Mouse (Mus musculus) limb, embryonic 14.5 days (tissue): Measurements from ENCODE around the gene Fam81a. TPM values are rescaled to one million over a fixed set of nuclear protein-coding genes. Genes with fewer than 3 reads are reported as not detected.

Experiments
- ATAC-seq: fragments of 200-750 bp; cut with Nextera tagmentation; 2 replicates; pipeline ENCODE4 v1.8.0; 2017; ENCODE audit warnings: low read depth, moderate number of reproducible peaks, moderate TSS enrichment; ENCODE audit not compliant: low FRiP score
- DNase-seq: peaks from one replicate; pipeline ENCODE4 v3.0.0-alpha.2; 2015; ENCODE audit warnings: low spot score
- H3K27ac ChIP-seq: fragments of 300-500 bp; sonication (generic); replicated peaks from 2 replicates; pipeline ENCODE4 v1.5.1; 2014; ENCODE audit warnings: low read depth, mild to moderate bottlenecking, low read length, moderate library complexity, mixed read lengths
- H3K27me3 ChIP-seq: fragments of 300-500 bp; sonication (generic); 2 replicates; pipeline ENCODE4 v1.6.1; 2014; ENCODE audit warnings: low read length, mixed read lengths; ENCODE audit not compliant: control insufficient read depth, insufficient read depth
- H3K36me3 ChIP-seq: fragments of 300-500 bp; sonication (generic); 2 replicates; pipeline ENCODE4 v1.6.1; 2014; ENCODE audit warnings: mild to moderate bottlenecking, low read length, moderate library complexity, mixed read lengths; ENCODE audit not compliant: control insufficient read depth, insufficient read depth
- H3K4me1 ChIP-seq: fragments of 300-500 bp; sonication (generic); 2 replicates; pipeline ENCODE4 v1.6.1; 2014; ENCODE audit warnings: antibody characterized with exemption, low read length, mixed read lengths; ENCODE audit not compliant: control insufficient read depth, insufficient read depth
- H3K4me2 ChIP-seq: fragments of 300-500 bp; sonication (generic); replicated peaks from 2 replicates; pipeline ENCODE4 v1.6.1; 2014; ENCODE audit warnings: low read depth, mild to moderate bottlenecking, low read length, moderate library complexity; ENCODE audit not compliant: severe bottlenecking
- H3K4me3 ChIP-seq: fragments of 300-500 bp; sonication (generic); replicated peaks from 2 replicates; pipeline ENCODE4 v1.5.1; 2014; ENCODE audit warnings: low read length
- H3K9ac ChIP-seq: fragments of 300-500 bp; sonication (generic); 2 replicates; pipeline ENCODE4 v1.6.1; 2014; ENCODE audit warnings: mild to moderate bottlenecking, low read depth, low read length, moderate library complexity; ENCODE audit not compliant: severe bottlenecking
- H3K9me3 ChIP-seq: fragments of 300-500 bp; sonication (generic); 2 replicates; pipeline ENCODE4 v1.6.1; 2016; ENCODE audit warnings: low read length; ENCODE audit not compliant: control insufficient read depth
- POLR2A ChIP-seq: fragments of 200-500 bp; IDR thresholded peaks from 2 replicates; pipeline ENCODE4 v1.8.0; 2012; ENCODE audit warnings: inconsistent platforms, mild to moderate bottlenecking, moderate library complexity, borderline replicate concordance; ENCODE audit not compliant: insufficient read depth, insufficient read length; ENCODE audit errors: extremely low read depth
- WGBS: fragments of 180-500 bp; shearing (Covaris S2); extraction: QIAGEN DNeasy Blood & Tissue Kit; methylation state at CpG from one replicate; pipeline ENCODE4 v1.1.7; 2014; 5-methylcytosine and 5-hydroxymethylcytosine counted together
- polyA plus RNA-seq, 2 experiments: library from polyadenylated mRNA; depleted of rRNA in 1 of 2; stranded (reverse) in 1 of 2; unstranded in 1 of 2; fragments of >200 nt; fragmentation: Nextera tagmentation in 1 of 2; extraction: Ambion mirVana in 1 of 2; gene quantifications; 2 replicates each; pipeline versions ENCODE4 v1.2.1 to v1.2.3; 2012 to 2014

Gene Fam81a
- polyA plus RNA-seq, 2 experiments, result 3.2 to 6.7 TPM

GRCm38 (mm10) chr9:70138511-70138910 is 3.8 kb downstream of the Fam81a start:
- no peaks in the 10 kb centered on the region for H3K9me3 ChIP-seq
- no peaks in the 10 kb centered on the region for H3K36me3 ChIP-seq
- DNase-seq, result no peak
- H3K4me3 ChIP-seq, result no peak overlapping the region
- no peak for TF ChIP-seq POLR2A
- no peaks in the 10 kb centered on the region; the same call in 1 of the 2 replicates for H3K27me3 ChIP-seq
- H3K27ac ChIP-seq, result no peak overlapping the region
- no peak for ATAC-seq
- H3K9ac ChIP-seq, result no peak overlapping the region
- WGBS, result 57% methylated on average over 7 of the region's 7 CpGs
- peaks cover 15% of the 10 kb centered on the region for H3K4me1 ChIP-seq
- H3K4me2 ChIP-seq, result no peak overlapping the region

GRCm38 (mm10) chr9:70137991-70138390 is 4.4 kb downstream of the Fam81a start:
- ATAC-seq, result no peak
- 84% methylated on average over 5 of the region's 5 CpGs for WGBS
- no peaks in the 10 kb centered on the region; the same call in 1 of the 2 replicates for H3K27me3 ChIP-seq

GRCm38 (mm10) chr9:70135186-70135585 is 7.2 kb downstream of the Fam81a start:
- no peak overlapping the region for H3K4me3 ChIP-seq
- H3K36me3 ChIP-seq, result no peaks in the 10 kb centered on the region
- DNase-seq, result no peak
- peaks cover 9% of the 10 kb centered on the region for H3K4me1 ChIP-seq
- no peak overlapping the region for H3K27ac ChIP-seq
- H3K9me3 ChIP-seq, result no peaks in the 10 kb centered on the region
- H3K27me3 ChIP-seq, result no peaks in the 10 kb centered on the region
- ATAC-seq, result no peak
- no peak for TF ChIP-seq POLR2A
- no peak overlapping the region for H3K4me2 ChIP-seq
- 88% methylated on average over 1 of the region's 1 CpGs for WGBS
- H3K9ac ChIP-seq, result no peak overlapping the region

More at GRCm38 (mm10) chr9:70137991-70138390, 4.4 kb downstream of the Fam81a start:
- no peak for TF ChIP-seq POLR2A
- Histone ChIP-seq H3K4me3 (no peak overlapping the region), H3K9me3 (no peaks in the 10 kb centered on the region), H3K9ac (no peak overlapping the region), H3K4me2 (no peak overlapping the region), H3K4me1 (peaks cover 15% of the 10 kb centered on the region), H3K36me3 (no peaks in the 10 kb centered on the region), H3K27ac (no peak overlapping the region)
- DNase-seq, result no peak

- Histone ChIP-seq H3K9ac (no peak overlapping the region), H3K36me3 (no peaks in the 10 kb centered on the region), H3K27ac (no peak overlapping the region), H3K4me1 (peaks cover 6% of the 10 kb centered on the region), H3K27me3 (no peaks in the 10 kb centered on the region), H3K4me3 (no peak overlapping the region), H3K4me2 (no peak overlapping the region), H3K9me3 (no peaks in the 10 kb centered on the region)
- ATAC-seq (no peak), DNase-seq (no peak)
- WGBS, result 63% methylated on average over 5 of the region's 5 CpGs
- no peak for TF ChIP-seq POLR2A
Measured at GRCm38 (mm10) chr9:70134716-70135115, 7.6 kb downstream of the Fam81a start.

- Histone ChIP-seq H3K4me2 (no peak overlapping the region), H3K27me3 (no peaks in the 10 kb centered on the region), H3K9ac (no peak overlapping the region), H3K9me3 (no peaks in the 10 kb centered on the region), H3K36me3 (no peaks in the 10 kb centered on the region), H3K27ac (no peak overlapping the region), H3K4me3 (no peak overlapping the region), H3K4me1 (peaks cover under 1% of the 10 kb centered on the region)
- 72% methylated on average over 9 of the region's 9 CpGs for WGBS
- TF ChIP-seq POLR2A, result no peak
- DNase-seq (no peak), ATAC-seq (no peak)
Measured at GRCm38 (mm10) chr9:70134215-70134614, 8.1 kb downstream of the Fam81a start.

GRCm38 (mm10) chr9:70130786-70131185 is 11.6 kb downstream of the Fam81a start:
- no peak for ATAC-seq
- Histone ChIP-seq H3K27ac (no peak overlapping the region), H3K9ac (no peak overlapping the region), H3K4me1 (no peaks in the 10 kb centered on the region), H3K9me3 (no peaks in the 10 kb centered on the region), H3K27me3 (no peaks in the 10 kb centered on the region), H3K36me3 (no peaks in the 10 kb centered on the region), H3K4me3 (no peak overlapping the region), H3K4me2 (no peak overlapping the region)
- DNase-seq, result no peak
- no peak for TF ChIP-seq POLR2A
- 91% methylated on average over 5 of the region's 5 CpGs for WGBS
